Mouse (Mus musculus) megakaryocyte, embryonic 14.5 days (primary cell): Measurements from ENCODE around the gene Dennd5a.

Experiments used
- FLI1 ChIP-seq: IDR thresholded peaks from 2 replicates; pipeline ENCODE4 v1.6.1; 2012; ENCODE audit warnings: low read length, inconsistent platforms, mixed read lengths
- GATA1 ChIP-seq: IDR thresholded peaks from 3 replicates; pipeline ENCODE4 v1.6.1; 2012; ENCODE audit warnings: mixed read lengths, low read length, inconsistent platforms, borderline replicate concordance

DNA sequence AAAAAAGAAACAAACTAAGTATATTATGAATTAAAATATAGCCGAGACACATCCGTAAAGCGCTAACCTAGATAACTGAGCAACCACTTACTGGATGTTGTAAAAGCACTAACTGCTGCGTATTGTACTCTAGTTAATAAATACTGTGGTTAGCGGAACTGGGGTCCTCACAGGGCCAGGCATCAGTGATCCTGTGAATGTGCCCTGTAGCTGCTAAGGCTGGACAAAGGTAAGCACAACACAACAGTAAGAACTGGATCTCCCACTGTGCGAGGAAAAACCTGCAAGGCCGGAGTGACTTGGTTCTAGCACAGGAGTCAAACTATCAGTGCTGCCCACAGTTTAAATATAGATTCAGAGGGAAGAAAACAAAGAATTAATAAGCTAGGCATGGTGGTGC lies 100.1 kb downstream of the Dennd5a start:
- TF ChIP-seq GATA1 (no peak), FLI1 (no peak)
